Mouse (Mus musculus) hindbrain, embryonic 12.5 days (tissue): ENCODE measurements around the gene Rhoj. TPM values are rescaled to one million over a fixed set of nuclear protein-coding genes. Genes with fewer than 3 reads are reported as not detected.

ENCODE experiments used
- ATAC-seq: fragments of 200-750 bp; cut with Nextera tagmentation; 2 replicates; pipeline ENCODE4 v1.8.0; 2017; ENCODE audit warnings: moderate TSS enrichment; ENCODE audit not compliant: low FRiP score
- H3K27ac ChIP-seq: fragments of 300-500 bp; sonication (generic); 2 replicates; pipeline ENCODE4 v1.5.1; 2016; ENCODE audit warnings: mild to moderate bottlenecking
- H3K27me3 ChIP-seq: fragments of 300-500 bp; sonication (generic); 2 replicates; pipeline ENCODE4 v1.6.1; 2016; ENCODE audit warnings: mild to moderate bottlenecking
- H3K36me3 ChIP-seq: fragments of 300-500 bp; sonication (generic); 2 replicates; pipeline ENCODE4 v1.6.1; 2016; ENCODE audit warnings: mild to moderate bottlenecking
- H3K4me1 ChIP-seq: fragments of 300-500 bp; sonication (generic); 2 replicates; pipeline ENCODE4 v1.6.1; 2016
- H3K4me2 ChIP-seq: fragments of 300-500 bp; sonication (generic); replicated peaks from 2 replicates; pipeline ENCODE4 v1.6.1; 2016; ENCODE audit warnings: mild to moderate bottlenecking
- H3K4me3 ChIP-seq: fragments of 300-500 bp; sonication (generic); 2 replicates; pipeline ENCODE4 v1.5.1; 2016; ENCODE audit warnings: mild to moderate bottlenecking
- H3K9ac ChIP-seq: fragments of 300-500 bp; sonication (generic); 2 replicates; pipeline ENCODE4 v1.6.1; 2016; ENCODE audit warnings: mild to moderate bottlenecking, moderate library complexity
- H3K9me3 ChIP-seq: fragments of 300-500 bp; sonication (generic); replicated peaks from 2 replicates; pipeline ENCODE4 v1.6.1; 2016; ENCODE audit warnings: mild to moderate bottlenecking
- WGBS: fragments of 180-500 bp; shearing (Covaris S2); methylation state at CpG from one replicate; pipeline ENCODE4 v1.1.7; 2016; 5-methylcytosine and 5-hydroxymethylcytosine counted together
- polyA plus RNA-seq: library from polyadenylated mRNA; unstranded; fragments of >200 nt; fragmentation: Nextera tagmentation; extraction: Ambion mirVana; gene quantifications from 2 replicates; pipeline ENCODE4 v1.2.1, GENCODE M21; 2016

The Rhoj gene
- polyA plus RNA-seq, 1 experiment from 2014 or later = 47.3 TPM

DNA sequence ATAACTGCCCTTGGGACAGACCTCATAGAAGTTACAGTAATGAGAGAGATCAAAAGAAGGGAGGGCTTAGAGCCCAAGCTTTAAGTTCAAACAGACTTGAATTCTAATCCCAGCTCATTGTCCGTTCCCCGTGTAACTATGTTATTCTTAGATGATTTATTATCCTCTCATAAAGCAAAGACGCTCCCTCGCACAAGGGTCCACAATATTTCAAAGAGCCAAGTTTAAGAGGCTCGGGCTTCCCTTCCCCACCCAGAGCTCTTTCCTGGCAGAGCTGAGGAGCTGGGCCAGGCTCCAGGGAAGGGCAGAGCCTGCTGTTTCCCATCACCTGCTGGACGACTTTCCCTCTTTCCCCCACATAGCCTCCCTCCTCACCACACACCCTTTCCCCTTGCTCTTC lies 44.3 kb downstream of the Rhoj start:
- 69% methylated on average over 6 of the region's 6 CpGs for WGBS
- Histone ChIP-seq H3K4me3 (no peak overlapping the region), H3K4me1 (no peaks in the 10 kb centered on the region), H3K4me2 (no peak overlapping the region), H3K9ac (no peak overlapping the region), H3K9me3 (no peaks in the 10 kb centered on the region), H3K27me3 (no peaks in the 10 kb centered on the region), H3K36me3 (no peaks in the 10 kb centered on the region), H3K27ac (no peak overlapping the region)
- no peak for ATAC-seq

GRCm38 (mm10) chr12:75354354-75354753 lies 46.2 kb downstream of the Rhoj start:
- WGBS = 85% methylated on average over 7 of the region's 7 CpGs
- Histone ChIP-seq H3K36me3 (no peaks in the 10 kb centered on the region), H3K9me3 (no peaks in the 10 kb centered on the region), H3K27me3 (no peaks in the 10 kb centered on the region), H3K9ac (no peak overlapping the region), H3K4me1 (no peaks in the 10 kb centered on the region), H3K4me3 (no peak overlapping the region), H3K27ac (no peak overlapping the region), H3K4me2 (no peak overlapping the region)
- ATAC-seq = no peak

DNA sequence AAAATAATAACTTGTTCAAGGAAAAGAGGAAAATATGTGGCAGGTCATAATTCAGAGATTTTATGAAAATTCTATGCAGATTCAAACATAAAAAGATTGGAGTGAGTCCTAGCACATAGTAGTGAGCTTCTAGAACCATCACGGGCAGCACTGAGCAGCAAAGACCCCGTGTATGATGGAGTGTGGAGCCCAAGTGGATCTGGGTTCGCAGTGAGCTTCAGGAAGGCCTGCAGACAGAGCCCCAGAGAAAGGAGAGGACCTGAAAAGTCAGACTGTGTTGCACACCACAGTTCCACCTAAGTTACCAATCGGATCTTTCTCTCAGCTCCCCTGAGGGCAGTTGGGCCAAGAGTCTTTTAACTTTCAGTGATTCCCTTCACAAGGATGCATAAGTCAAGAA lies 49.7 kb downstream of the Rhoj start:
- Histone ChIP-seq H3K4me3 (no peak overlapping the region), H3K36me3 (no peaks in the 10 kb centered on the region), H3K4me2 (no peak overlapping the region), H3K9me3 (no peaks in the 10 kb centered on the region), H3K4me1 (no peaks in the 10 kb centered on the region), H3K9ac (no peak overlapping the region), H3K27ac (no peak overlapping the region), H3K27me3 (no peaks in the 10 kb centered on the region)
- ATAC-seq = no peak
- 84% methylated on average over 4 of the region's 4 CpGs for WGBS

DNA sequence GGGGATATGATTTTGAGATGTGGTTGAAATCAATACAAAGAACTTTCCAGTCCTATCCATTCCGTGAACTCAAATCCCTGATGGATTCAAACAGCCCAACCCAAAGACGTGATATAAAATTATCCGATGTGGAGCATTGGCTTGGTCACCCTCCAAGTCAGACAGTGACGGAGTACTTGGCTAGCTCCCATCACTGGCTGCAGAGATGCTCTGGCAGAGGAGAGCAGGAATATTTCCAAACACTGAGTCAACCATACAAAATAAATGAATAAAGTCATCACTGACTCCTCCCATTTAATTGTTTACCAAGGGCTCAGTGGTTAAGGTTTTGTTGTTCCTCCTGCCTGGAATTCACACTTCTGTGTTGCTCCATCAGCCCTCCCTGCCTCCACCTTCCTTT lies 50.6 kb downstream of the Rhoj start:
- Histone ChIP-seq H3K9ac (no peak overlapping the region), H3K9me3 (no peaks in the 10 kb centered on the region), H3K4me2 (no peak overlapping the region), H3K27me3 (no peaks in the 10 kb centered on the region), H3K4me3 (no peak overlapping the region), H3K4me1 (no peaks in the 10 kb centered on the region), H3K36me3 (no peaks in the 10 kb centered on the region), H3K27ac (no peak overlapping the region)
- ATAC-seq = no peak
- WGBS = 90% methylated on average over 4 of the region's 4 CpGs

GRCm38 (mm10) chr12:75359500-75359899 lies 51.4 kb downstream of the Rhoj start:
- no peak overlapping the region for H3K27ac ChIP-seq
- no peak overlapping the region for H3K4me2 ChIP-seq
- H3K9me3 ChIP-seq = no peaks in the 10 kb centered on the region
- no peaks in the 10 kb centered on the region for H3K4me1 ChIP-seq
- H3K36me3 ChIP-seq = no peaks in the 10 kb centered on the region
- no peaks in the 10 kb centered on the region for H3K27me3 ChIP-seq
- H3K9ac ChIP-seq = no peak overlapping the region
- no peak overlapping the region for H3K4me3 ChIP-seq
- WGBS = 33% methylated on average over 2 of the region's 2 CpGs
- ATAC-seq = no peak

DNA sequence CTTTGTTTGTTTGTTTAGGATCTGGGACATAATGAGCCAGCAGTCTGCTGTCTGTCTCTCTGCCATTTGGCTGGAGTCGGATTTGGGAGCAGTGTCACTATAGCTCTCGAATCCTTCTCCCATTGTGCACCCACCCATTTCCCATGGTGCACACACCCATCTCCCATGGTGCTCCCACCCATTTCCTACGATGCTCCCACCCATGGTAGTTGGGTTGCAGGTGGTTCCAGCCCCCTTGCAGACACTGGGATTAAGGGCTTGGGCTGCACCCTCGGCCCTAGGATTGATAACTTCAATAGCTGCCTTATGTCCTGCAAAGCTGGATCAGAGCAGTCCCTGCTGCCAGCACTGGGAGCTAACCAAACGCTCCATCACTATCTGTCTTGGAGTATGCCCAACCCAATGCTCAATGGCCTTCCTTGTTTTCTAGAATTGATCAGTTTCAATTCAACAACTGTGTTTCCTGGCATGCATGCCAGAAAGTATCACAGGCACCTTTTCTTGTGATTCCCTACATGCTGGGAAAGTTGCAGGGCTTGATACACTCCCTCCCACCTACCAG lies 51.9 kb downstream of the Rhoj start:
- H3K27ac ChIP-seq = no peak overlapping the region
- no peak overlapping the region for H3K4me3 ChIP-seq
- no peaks in the 10 kb centered on the region for H3K36me3 ChIP-seq
- H3K4me2 ChIP-seq = no peak overlapping the region
- ATAC-seq = no peak
- H3K9ac ChIP-seq = no peak overlapping the region
- no peaks in the 10 kb centered on the region for H3K4me1 ChIP-seq
- 70% methylated on average over 5 of the region's 5 CpGs for WGBS
- no peaks in the 10 kb centered on the region for H3K9me3 ChIP-seq
- no peaks in the 10 kb centered on the region for H3K27me3 ChIP-seq

DNA sequence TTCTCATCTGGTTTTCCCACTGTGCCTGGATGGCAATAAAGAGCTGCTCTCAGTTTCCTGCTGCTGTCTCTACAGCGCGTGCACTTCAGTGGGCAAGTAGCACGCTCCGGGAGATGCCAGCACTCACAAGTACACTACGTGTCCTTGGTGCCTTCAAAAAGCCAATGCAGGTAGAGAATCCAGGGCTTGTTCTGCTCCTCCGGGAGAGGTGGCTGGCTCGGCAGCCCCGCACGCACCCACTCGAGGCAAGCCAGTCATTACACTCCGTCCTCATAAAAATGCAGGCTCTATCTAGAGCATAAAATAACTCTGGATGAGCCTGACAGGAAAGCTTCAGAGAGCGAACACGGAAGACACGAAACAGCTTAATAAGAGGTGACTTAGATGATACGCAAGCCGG lies 54.3 kb downstream of the Rhoj start:
- 89% methylated on average over 16 of the region's 16 CpGs for WGBS
- Histone ChIP-seq H3K27ac (no peak overlapping the region), H3K4me2 (no peak overlapping the region)

DNA sequence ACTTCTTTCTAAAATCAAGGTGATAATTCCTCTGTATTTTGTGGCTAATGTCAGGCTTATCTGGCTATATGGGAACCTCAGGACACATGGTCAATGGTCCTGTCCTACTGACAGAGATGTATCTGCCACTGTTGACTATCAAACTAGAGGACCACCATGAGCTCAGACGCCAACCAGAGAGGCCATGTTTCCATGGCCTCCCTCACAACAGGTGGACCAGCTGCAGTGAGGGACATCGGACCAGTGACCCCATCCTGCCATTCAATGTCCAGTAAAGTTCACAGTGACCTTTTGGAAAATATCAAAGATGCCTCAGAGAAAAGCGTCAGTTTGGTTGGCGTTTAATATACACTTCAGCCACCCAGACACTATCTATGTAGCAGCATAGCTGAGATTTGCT lies 56.3 kb downstream of the Rhoj start:
- H3K4me1 ChIP-seq = no peaks in the 10 kb centered on the region
- no peak overlapping the region for H3K4me3 ChIP-seq
- H3K4me2 ChIP-seq = no peak overlapping the region
- no peaks in the 10 kb centered on the region for H3K36me3 ChIP-seq
- no peak overlapping the region for H3K27ac ChIP-seq
- no peak for ATAC-seq
- H3K9ac ChIP-seq = no peak overlapping the region
- no peaks in the 10 kb centered on the region for H3K27me3 ChIP-seq
- no peaks in the 10 kb centered on the region for H3K9me3 ChIP-seq
- 93% methylated on average over 4 of the region's 4 CpGs for WGBS

More for the DNA sequence above, 54.3 kb downstream of the Rhoj start:
- Histone ChIP-seq H3K4me1 (no peaks in the 10 kb centered on the region), H3K27me3 (no peaks in the 10 kb centered on the region), H3K9me3 (no peaks in the 10 kb centered on the region), H3K36me3 (no peaks in the 10 kb centered on the region), H3K9ac (no peak overlapping the region), H3K4me3 (no peak overlapping the region)
- ATAC-seq = no peak

GRCm38 (mm10) chr12:75365621-75366124 lies 57.6 kb downstream of the Rhoj start:
- WGBS = 90% methylated on average over 14 of the region's 14 CpGs

DNA sequence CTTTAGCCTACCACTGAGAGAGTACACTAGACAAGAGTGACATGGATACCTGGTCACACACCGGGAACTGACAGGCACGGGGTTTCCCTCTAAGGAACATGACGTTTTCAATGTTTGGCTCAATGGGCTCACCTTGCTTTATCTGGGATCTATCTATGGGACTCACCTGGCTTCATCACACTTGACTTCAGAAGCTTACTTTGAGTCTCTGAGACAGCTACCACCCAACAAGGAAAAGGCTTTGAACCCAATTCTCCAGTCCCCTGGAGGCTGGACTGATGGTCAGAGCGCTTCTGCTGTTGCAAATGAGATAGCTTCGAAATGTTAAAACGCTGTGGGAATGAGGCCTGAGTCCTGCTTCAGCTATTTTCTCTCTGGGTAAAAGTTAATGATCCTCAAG lies 59.2 kb downstream of the Rhoj start:
- H3K9ac ChIP-seq = no peak overlapping the region
- no peak overlapping the region for H3K4me2 ChIP-seq
- no peaks in the 10 kb centered on the region for H3K36me3 ChIP-seq
- no peaks in the 10 kb centered on the region for H3K4me1 ChIP-seq
- H3K27me3 ChIP-seq = no peaks in the 10 kb centered on the region
- H3K4me3 ChIP-seq = no peak overlapping the region
- no peak overlapping the region for H3K27ac ChIP-seq
- H3K9me3 ChIP-seq = no peaks in the 10 kb centered on the region
- no peak for ATAC-seq
- 92% methylated on average over 6 of the region's 6 CpGs for WGBS

More at GRCm38 (mm10) chr12:75365621-75366124, 57.6 kb downstream of the Rhoj start:
- no peak overlapping the region for H3K4me3 ChIP-seq
- H3K27ac ChIP-seq = no peak overlapping the region
- no peaks in the 10 kb centered on the region for H3K27me3 ChIP-seq
- no peak overlapping the region for H3K4me2 ChIP-seq
- H3K9me3 ChIP-seq = no peaks in the 10 kb centered on the region
- H3K4me1 ChIP-seq = no peaks in the 10 kb centered on the region
- H3K9ac ChIP-seq = no peak overlapping the region
- ATAC-seq = no peak
- no peaks in the 10 kb centered on the region for H3K36me3 ChIP-seq

GRCm38 (mm10) chr12:75368527-75368926 lies 60.4 kb downstream of the Rhoj start:
- H3K36me3 ChIP-seq = no peaks in the 10 kb centered on the region
- H3K27me3 ChIP-seq = no peaks in the 10 kb centered on the region
- H3K9me3 ChIP-seq = no peaks in the 10 kb centered on the region
- no peak overlapping the region for H3K27ac ChIP-seq
- H3K4me2 ChIP-seq = no peak overlapping the region
- no peak overlapping the region for H3K9ac ChIP-seq
- no peaks in the 10 kb centered on the region for H3K4me1 ChIP-seq
- 86% methylated on average over 5 of the region's 5 CpGs for WGBS
- ATAC-seq = no peak
- no peak overlapping the region for H3K4me3 ChIP-seq

GRCm38 (mm10) chr12:75369418-75369851 lies 61.3 kb downstream of the Rhoj start:
- Histone ChIP-seq H3K9ac (no peak overlapping the region), H3K36me3 (no peaks in the 10 kb centered on the region), H3K27me3 (no peaks in the 10 kb centered on the region), H3K9me3 (no peaks in the 10 kb centered on the region), H3K27ac (no peak overlapping the region), H3K4me1 (no peaks in the 10 kb centered on the region), H3K4me2 (no peak overlapping the region), H3K4me3 (no peak overlapping the region)
- 65% methylated on average over 2 of the region's 2 CpGs for WGBS
- no peak for ATAC-seq

GRCm38 (mm10) chr12:75374437-75374836 lies 66.3 kb downstream of the Rhoj start:
- WGBS = 91% methylated on average over 10 of the region's 10 CpGs
- ATAC-seq = no peak

More at GRCm38 (mm10) chr12:75374437-75374836, 66.3 kb downstream of the Rhoj start:
- Histone ChIP-seq H3K27me3 (no peaks in the 10 kb centered on the region), H3K4me2 (no peak overlapping the region), H3K9ac (no peak overlapping the region), H3K27ac (no peak overlapping the region), H3K4me3 (no peak overlapping the region), H3K9me3 (no peaks in the 10 kb centered on the region), H3K4me1 (no peaks in the 10 kb centered on the region), H3K36me3 (no peaks in the 10 kb centered on the region)
